Mouse (Mus musculus) liver, embryonic 11.5 days (tissue): ENCODE data around the gene Gm10228. TPM values are rescaled to one million over a fixed set of nuclear protein-coding genes. Genes with fewer than 3 reads are reported as not detected.

Experiments used
- polyA plus RNA-seq: library from polyadenylated mRNA; unstranded; fragments of >200 nt; fragmentation: Nextera tagmentation; extraction: Ambion mirVana; gene quantifications from 2 replicates; pipeline ENCODE4 v1.2.1, GENCODE M21; 2014

Gm10228 gene
- polyA plus RNA-seq, 1 experiment from 2014 or later: not detected

Other genes with a start within 250 kb of the Gm10228 start
- gene Gm20741, start 229.3 kb downstream of the Gm10228 start, polyA plus RNA-seq: not detected in 2 replicates
- gene Krtap15, start 221.3 kb downstream of the Gm10228 start, polyA plus RNA-seq: 0.22 TPM in 1 of 2 replicates, not detected in the other
- not detected in 2 replicates for gene Krtap14, start 215.3 kb downstream of the Gm10228 start, polyA plus RNA-seq
- gene Krtap19-1, start 172.1 kb downstream of the Gm10228 start, polyA plus RNA-seq: not detected in 2 replicates
- not detected in 2 replicates for gene Krtap19-2, start 167.2 kb downstream of the Gm10228 start, polyA plus RNA-seq
- gene Krtap19-3, start 163.4 kb downstream of the Gm10228 start, polyA plus RNA-seq: not detected in 2 replicates
- gene Krtap19-4, start 156.4 kb downstream of the Gm10228 start, polyA plus RNA-seq: not detected in 2 replicates
- not detected in 2 replicates for gene Krtap19-5, start 145.0 kb downstream of the Gm10228 start, polyA plus RNA-seq
- gene Krtap19-9b, start 109.2 kb downstream of the Gm10228 start, polyA plus RNA-seq: not detected in 2 replicates
- not detected in 2 replicates for gene Krtap16-3, start 78.6 kb downstream of the Gm10228 start, polyA plus RNA-seq
- gene Krtap22-2, start 30.7 kb downstream of the Gm10228 start, polyA plus RNA-seq: not detected in 2 replicates
- not detected in 2 replicates for gene Gm10229, start 26.2 kb downstream of the Gm10228 start, polyA plus RNA-seq
- gene Krtap6-1, start 9.8 kb downstream of the Gm10228 start, polyA plus RNA-seq: not detected in 2 replicates
- gene Krtap6-5, start 6.4 kb upstream of the Gm10228 start, polyA plus RNA-seq: not detected in 2 replicates
- gene 1110025L11Rik, start 22.5 kb upstream of the Gm10228 start, polyA plus RNA-seq: not detected in 2 replicates
- not detected in 2 replicates for gene Krtap6-3, start 42.5 kb upstream of the Gm10228 start, polyA plus RNA-seq
- not detected in 2 replicates for gene Gm6358, start 99.4 kb upstream of the Gm10228 start, polyA plus RNA-seq
- gene Gm10061, start 109.6 kb upstream of the Gm10228 start, polyA plus RNA-seq: not detected in 2 replicates
- not detected in 2 replicates for gene Gm9789, start 116.5 kb upstream of the Gm10228 start, polyA plus RNA-seq
- gene Gm7735, start 128.0 kb upstream of the Gm10228 start, polyA plus RNA-seq: not detected in 2 replicates
- not detected in 2 replicates for gene 1110057P08Rik, start 133.3 kb upstream of the Gm10228 start, polyA plus RNA-seq
- not detected in 2 replicates for gene Krtap20-2, start 164.4 kb upstream of the Gm10228 start, polyA plus RNA-seq